Mouse (Mus musculus) natural killer cell, adult 2 months (primary cell): ENCODE results near the gene Olfr688.

Experiments
- DNase-seq, 2 experiments: peaks; one replicate each; pipeline ENCODE4 v3.0.0; 2022; ENCODE audit warnings: low spot score in 2 of 2

The Olfr688 gene

GRCm38 (mm10) chr7:105287795-105288194 is at the start of gene Olfr688:
TSS of gene Olfr688 (plus strand) at chr7:105288095.
- no peak for DNase-seq

GRCm38 (mm10) chr7:105247671-105248070 is 40.2 kb upstream of the Olfr688 start:
- no peak for DNase-seq

- no peak for DNase-seq
These were observed 39.7 kb upstream of the Olfr688 start for GRCm38 (mm10) chr7:105248197-105248596.

GRCm38 (mm10) chr7:105256656-105257055 is 31.2 kb upstream of the Olfr688 start:
- DNase-seq, result peak in 1 of 2 experiments; percentile 13

- no peak for DNase-seq
These were observed 15.5 kb upstream of the Olfr688 start for GRCm38 (mm10) chr7:105272426-105272825.

GRCm38 (mm10) chr7:105290051-105290450 is 2.2 kb downstream of the Olfr688 start:
- no peak for DNase-seq

GRCm38 (mm10) chr7:105310865-105311264 is 23.0 kb downstream of the Olfr688 start, which contains the start of gene Olfr689:
TSS of gene Olfr689 (plus strand) at chr7:105311165.
- DNase-seq, result no peak

- DNase-seq, result no peak
These were observed 37.4 kb downstream of the Olfr688 start for GRCm38 (mm10) chr7:105325302-105325701.

GRCm38 (mm10) chr7:105334004-105334403 is 46.1 kb downstream of the Olfr688 start, which contains the start of gene Olfr690:
TSS of gene Olfr690 (minus strand) at chr7:105334104.
- DNase-seq, result no peak
